Mouse (Mus musculus) adrenal gland, adult 18-20 months (tissue): ENCODE measurements around the gene Smim11. TPM values are rescaled to one million over a fixed set of nuclear protein-coding genes. Genes with fewer than 3 reads are reported as not detected.

Experiments used
- DNase-seq, 2 experiments: peaks; one replicate each; pipeline ENCODE4 v3.0.0; 2021 to 2022; ENCODE audit warnings: low spot score in 2 of 2
- long read RNA-seq, 2 experiments: library from polyadenylated mRNA; stranded (forward); transcript quantifications; one replicate each; pipeline ENCODE4 v2.0.0; 2021
- total RNA-seq, 2 experiments: library from RNA; stranded (reverse); gene quantifications; 1 replicate in 1 of 2; 2 replicates in 1 of 2; pipeline ENCODE4 v1.2.3; 2021

Smim11 gene
- 10 to 100 TPM; 61.5 TPM for total RNA-seq
- long read RNA-seq, experiment 1, transcript Smim11-201 (4 exons, 517 nt), result major isoform, 12 of 13 reads
- long read RNA-seq, experiment 1, partial matches to known transcripts, result 0 of 13 reads
- long read RNA-seq, experiment 1, other reads (novel, unspliced or antisense), result 1 of 13 reads
- long read RNA-seq, experiment 2, transcript Smim11-201 (4 exons, 517 nt), result major isoform, 77 of 87 reads
- long read RNA-seq, experiment 2, partial matches to known transcripts, result 8 of 87 reads
- long read RNA-seq, experiment 2, other reads (novel, unspliced or antisense), result 2 of 87 reads

- DNase-seq, result peak; percentile 83 to 88
Measured at GRCm38 (mm10) chr16:92300649-92301411, at the start of gene Smim11. Smim11 (plus strand) TSS chr16:92301286.

GRCm38 (mm10) chr16:92254316-92254715, 46.8 kb upstream of the Smim11 start:
- DNase-seq, result no peak

GRCm38 (mm10) chr16:92267861-92268260, 33.2 kb upstream of the Smim11 start:
- no peak for DNase-seq

- no peak for DNase-seq
Measured at GRCm38 (mm10) chr16:92274516-92274915, 26.6 kb upstream of the Smim11 start.

GRCm38 (mm10) chr16:92275526-92275925, 25.6 kb upstream of the Smim11 start:
- DNase-seq, result peak; percentile 27 to 50

GRCm38 (mm10) chr16:92282671-92283070, 18.4 kb upstream of the Smim11 start:
- DNase-seq, result no peak

GRCm38 (mm10) chr16:92285068-92285467, 16.0 kb upstream of the Smim11 start:
- DNase-seq, result no peak

- peak; percentile 83 to 88 for DNase-seq
Measured at GRCm38 (mm10) chr16:92286609-92287008, 14.5 kb upstream of the Smim11 start.

- DNase-seq, result no peak
Measured at GRCm38 (mm10) chr16:92288778-92289177, 12.3 kb upstream of the Smim11 start.

GRCm38 (mm10) chr16:92290045-92290444, 11.0 kb upstream of the Smim11 start:
- DNase-seq, result no peak

- no peak for DNase-seq
Measured at GRCm38 (mm10) chr16:92292101-92292500, 9.0 kb upstream of the Smim11 start, which contains the start of gene Kcne2. Kcne2 (plus strand) TSS chr16:92292389.

GRCm38 (mm10) chr16:92294267-92294970, 6.7 kb upstream of the Smim11 start:
- DNase-seq, result no peak

GRCm38 (mm10) chr16:92295328-92295727, 5.8 kb upstream of the Smim11 start:
- no peak for DNase-seq

- no peak for DNase-seq
Measured at GRCm38 (mm10) chr16:92301412-92301806, 323 bp downstream of the Smim11 start.

GRCm38 (mm10) chr16:92301989-92302388, 903 bp downstream of the Smim11 start:
- no peak for DNase-seq

GRCm38 (mm10) chr16:92302506-92302905, 1.4 kb downstream of the Smim11 start:
- no peak for DNase-seq

- DNase-seq, result no peak
Measured at GRCm38 (mm10) chr16:92305519-92305918, 4.4 kb downstream of the Smim11 start.

GRCm38 (mm10) chr16:92307947-92308346, 6.9 kb downstream of the Smim11 start:
- no peak for DNase-seq

- no peak for DNase-seq
Measured at GRCm38 (mm10) chr16:92309126-92309525, 8.0 kb downstream of the Smim11 start.

GRCm38 (mm10) chr16:92313953-92314741, 13.1 kb downstream of the Smim11 start:
- no peak for DNase-seq
